Mouse (Mus musculus): ENCODE measurements around the gene Mrpl42.
A peak's percentile ranks its signal among the peaks of the same experiment; 100 is the strongest.

Gene Mrpl42

GRCm38 (mm10) chr10:95515293-95515931 lies 13.7 kb upstream of the Mrpl42 start:
- peak; percentile 41 for ATAC-seq (ENCODE audit: low TSS enrichment)

GRCm38 (mm10) chr10:95514656-95515292 lies 13.0 kb upstream of the Mrpl42 start, which contains the start of gene Ube2n:
Gene Ube2n (plus strand): TSS chr10:95515145.
- peak; percentile 94 for ATAC-seq (ENCODE audit: low TSS enrichment)

GRCm38 (mm10) chr10:95513768-95514556 lies 12.2 kb upstream of the Mrpl42 start:
- ATAC-seq (ENCODE audit: low TSS enrichment) = peak; percentile 15; the same call in 1 of the 2 replicates

- ATAC-seq (ENCODE audit: low TSS enrichment) = no peak
These were observed 10.9 kb upstream of the Mrpl42 start for GRCm38 (mm10) chr10:95512635-95513034.

- ATAC-seq (ENCODE audit: low TSS enrichment) = no peak
These were observed 7.5 kb upstream of the Mrpl42 start for GRCm38 (mm10) chr10:95509263-95509662.

- peak; percentile 47 for ATAC-seq (ENCODE audit: low TSS enrichment)
These were observed 7.1 kb upstream of the Mrpl42 start for GRCm38 (mm10) chr10:95508793-95509192.

GRCm38 (mm10) chr10:95508126-95508525 lies 6.4 kb upstream of the Mrpl42 start:
- no peak for ATAC-seq (ENCODE audit: low TSS enrichment)

- ATAC-seq (ENCODE audit: low TSS enrichment) = no peak
These were observed 2.6 kb upstream of the Mrpl42 start for GRCm38 (mm10) chr10:95504341-95504740.

GRCm38 (mm10) chr10:95503443-95504235 lies 1.9 kb upstream of the Mrpl42 start:
- ATAC-seq (ENCODE audit: low TSS enrichment) = no peak

GRCm38 (mm10) chr10:95501033-95501432 lies 707 bp downstream of the Mrpl42 start:
- peak; percentile 31 for ATAC-seq (ENCODE audit: low TSS enrichment)

- ATAC-seq (ENCODE audit: low TSS enrichment) = no peak
These were observed 7.5 kb downstream of the Mrpl42 start for GRCm38 (mm10) chr10:95494268-95494667.

- ATAC-seq (ENCODE audit: low TSS enrichment) = 0 out of 2 replicates have a peak, but pooled peaks have one; percentile 52
These were observed 12.1 kb downstream of the Mrpl42 start for GRCm38 (mm10) chr10:95489653-95490052.

GRCm38 (mm10) chr10:95477516-95477915 lies 24.2 kb downstream of the Mrpl42 start:
- ATAC-seq (ENCODE audit: low TSS enrichment) = no peak

- ATAC-seq (ENCODE audit: low TSS enrichment) = peak; percentile 83
These were observed 25.8 kb downstream of the Mrpl42 start for GRCm38 (mm10) chr10:95475923-95476322.

GRCm38 (mm10) chr10:95471889-95472547 lies 29.7 kb downstream of the Mrpl42 start:
- peak; percentile 86 for ATAC-seq (ENCODE audit: low TSS enrichment)

GRCm38 (mm10) chr10:95471186-95471585 lies 30.6 kb downstream of the Mrpl42 start:
- no peak for ATAC-seq (ENCODE audit: low TSS enrichment)

- ATAC-seq (ENCODE audit: low TSS enrichment) = no peak
These were observed 32.8 kb downstream of the Mrpl42 start for GRCm38 (mm10) chr10:95468894-95469293.

- ATAC-seq (ENCODE audit: low TSS enrichment) = no peak
These were observed 36.2 kb downstream of the Mrpl42 start for GRCm38 (mm10) chr10:95465485-95465896.

- no peak for ATAC-seq (ENCODE audit: low TSS enrichment)
These were observed 37.2 kb downstream of the Mrpl42 start for GRCm38 (mm10) chr10:95464527-95464926.

GRCm38 (mm10) chr10:95462231-95462630 lies 39.5 kb downstream of the Mrpl42 start:
- no peak for ATAC-seq (ENCODE audit: low TSS enrichment)

GRCm38 (mm10) chr10:95461053-95461553 lies 40.6 kb downstream of the Mrpl42 start:
- no peak for ATAC-seq (ENCODE audit: low TSS enrichment)
